Mouse (Mus musculus): ENCODE results near the gene Wfdc1. TPM values are rescaled to one million over a fixed set of nuclear protein-coding genes. Genes with fewer than 3 reads are reported as not detected.

The Wfdc1 gene
- polyA plus RNA-seq (2015; fragmentation: Nextera tagmentation; extraction: Ambion mirVana) = 2.0 and 2.1 TPM in 2 replicates

DNA sequence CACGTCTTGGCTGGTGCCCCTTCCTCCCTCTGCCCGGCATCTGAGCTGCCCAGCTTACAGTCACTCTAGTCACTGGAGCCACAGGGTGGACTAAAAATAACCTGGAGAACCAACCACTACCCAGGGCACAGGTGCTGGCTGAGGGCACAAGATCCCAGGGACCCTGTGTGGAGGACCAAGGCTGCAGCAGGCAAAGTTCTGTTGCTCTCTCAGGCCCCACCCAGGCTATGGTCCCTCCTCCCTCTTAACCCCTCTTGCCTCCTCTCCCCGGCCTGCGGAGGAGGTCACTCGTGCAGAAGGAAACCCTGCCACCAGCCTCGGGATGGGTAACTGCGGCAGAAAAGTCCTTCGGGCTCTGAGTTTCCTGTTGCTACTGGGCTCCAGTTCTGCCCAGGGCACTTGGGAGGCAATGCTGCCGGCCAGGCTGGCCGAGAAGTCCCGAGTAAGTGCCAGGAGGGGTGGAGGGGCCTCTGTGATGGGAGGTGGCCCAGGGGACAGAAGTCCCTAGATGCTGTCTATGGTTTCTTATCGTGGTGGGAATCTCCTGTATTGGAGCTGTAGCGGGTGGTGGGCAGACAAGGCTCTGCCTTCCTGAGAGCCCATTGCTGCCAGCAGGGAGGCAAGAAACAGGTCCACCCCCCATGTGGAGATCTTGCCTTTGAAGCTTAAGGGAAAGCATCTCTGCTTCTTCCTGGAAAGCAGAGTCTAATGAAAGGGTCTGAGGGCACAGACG is at the start of gene Wfdc1:
Gene Wfdc1, plus strand, starts transcription at position 147 of the 733 bp plus-strand sequence.
- no peak within 1 kb of the TSS for H3K4me3 ChIP-seq (replicated peaks)
- H3K4me1 ChIP-seq (replicated peaks) = peaks cover 18% of the 10 kb centered on the region
- H3K9me3 ChIP-seq = no peaks in the 10 kb centered on the region
- no peak within 1 kb of the TSS for H3K4me2 ChIP-seq (replicated peaks)
- no peak for ATAC-seq
- 0 out of 2 replicates have a peak, but pooled peaks cover 8% of the 10 kb centered on the region for H3K27me3 ChIP-seq
- no peak within 1 kb of the TSS for H3K9ac ChIP-seq (replicated peaks)
- H3K36me3 ChIP-seq = no peaks in the 10 kb centered on the region
- H3K27ac ChIP-seq = no peak within 1 kb of the TSS
- 17% methylated on average over 14 of the region's 14 CpGs for WGBS

DNA sequence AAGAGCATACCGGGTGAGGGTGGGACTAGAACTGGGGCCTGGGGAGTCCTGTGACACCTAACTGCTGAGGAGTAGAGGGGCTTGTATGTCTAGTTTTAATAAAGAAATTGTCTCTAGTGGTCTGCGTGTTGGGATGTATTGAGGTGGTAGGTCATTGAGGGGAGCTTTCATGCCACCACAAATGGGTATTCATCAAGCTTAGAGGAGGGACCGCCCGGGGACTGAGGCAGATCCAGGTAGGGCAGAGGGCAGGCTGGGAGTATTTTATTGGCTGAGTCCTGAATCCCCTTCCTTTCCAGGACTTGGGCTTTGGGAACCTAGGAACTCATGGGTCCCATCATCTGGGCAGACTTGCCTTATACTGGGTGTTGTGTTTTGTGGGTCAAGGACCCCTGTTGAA is 49.4 kb upstream of the Wfdc1 start:
- H3K27ac ChIP-seq = no peak overlapping the region
- H3K4me2 ChIP-seq (replicated peaks) = no peak overlapping the region
- no peaks in the 10 kb centered on the region for H3K9me3 ChIP-seq
- no peaks in the 10 kb centered on the region for H3K36me3 ChIP-seq
- no peak for ATAC-seq
- no peak overlapping the region for H3K9ac ChIP-seq (replicated peaks)
- WGBS = 96% methylated on average over 4 of the region's 4 CpGs
- H3K4me3 ChIP-seq (replicated peaks) = no peak overlapping the region
- no peaks in the 10 kb centered on the region for H3K27me3 ChIP-seq
- H3K4me1 ChIP-seq (replicated peaks) = no peaks in the 10 kb centered on the region

DNA sequence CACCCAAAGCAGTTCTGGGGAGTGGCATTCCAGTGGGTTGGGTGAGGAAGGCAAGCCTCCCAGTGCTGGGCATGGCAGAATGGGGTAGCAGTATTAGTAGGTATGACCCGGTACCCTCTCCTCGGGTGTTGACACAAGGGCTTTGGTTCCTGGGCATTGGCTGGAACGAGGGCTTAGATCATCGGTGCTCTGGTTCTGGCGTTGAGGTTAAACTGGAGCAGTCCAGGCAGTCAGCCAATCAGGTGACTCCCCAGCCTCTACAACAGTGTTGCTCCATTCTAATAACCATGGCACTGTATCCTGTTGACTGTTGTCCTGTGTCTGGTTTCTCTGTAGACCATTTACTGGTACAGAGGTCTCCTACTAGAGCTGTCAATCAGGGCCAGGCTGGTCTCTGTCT is 48.6 kb upstream of the Wfdc1 start:
- H3K36me3 ChIP-seq = no peaks in the 10 kb centered on the region
- 91% methylated on average over 5 of the region's 5 CpGs for WGBS
- H3K27ac ChIP-seq = no peak overlapping the region
- H3K9ac ChIP-seq (replicated peaks) = no peak overlapping the region
- H3K4me1 ChIP-seq (replicated peaks) = no peaks in the 10 kb centered on the region
- no peaks in the 10 kb centered on the region for H3K27me3 ChIP-seq
- no peak overlapping the region for H3K4me2 ChIP-seq (replicated peaks)
- H3K4me3 ChIP-seq (replicated peaks) = no peak overlapping the region
- H3K9me3 ChIP-seq = no peaks in the 10 kb centered on the region
- no peak for ATAC-seq

DNA sequence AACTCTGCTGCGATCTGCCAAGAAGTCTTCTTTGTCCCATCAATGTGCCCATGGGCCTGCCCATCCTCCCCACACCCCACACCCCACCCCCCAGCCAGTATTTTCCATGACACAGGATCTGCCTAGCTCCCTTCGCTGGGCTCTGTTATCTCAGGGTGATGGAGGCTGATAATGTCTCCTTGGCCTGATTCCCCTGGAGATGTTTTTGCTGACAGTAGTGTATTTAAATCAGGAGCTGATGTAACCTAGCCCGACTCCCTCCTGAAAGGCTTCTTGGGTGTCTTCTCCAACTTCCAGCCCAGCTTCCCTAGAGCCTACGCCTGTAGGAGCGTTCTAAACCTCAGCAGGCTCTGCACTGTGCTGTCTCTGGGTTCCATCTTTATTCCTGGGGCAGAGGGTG is 47.3 kb upstream of the Wfdc1 start:
- H3K9me3 ChIP-seq = no peaks in the 10 kb centered on the region
- H3K27me3 ChIP-seq = no peaks in the 10 kb centered on the region
- 76% methylated on average over 5 of the region's 5 CpGs for WGBS
- H3K4me2 ChIP-seq (replicated peaks) = no peak overlapping the region
- H3K27ac ChIP-seq = no peak overlapping the region
- H3K4me1 ChIP-seq (replicated peaks) = no peaks in the 10 kb centered on the region
- no peak overlapping the region for H3K9ac ChIP-seq (replicated peaks)
- H3K36me3 ChIP-seq = no peaks in the 10 kb centered on the region
- H3K4me3 ChIP-seq (replicated peaks) = no peak overlapping the region
- ATAC-seq = no peak

DNA sequence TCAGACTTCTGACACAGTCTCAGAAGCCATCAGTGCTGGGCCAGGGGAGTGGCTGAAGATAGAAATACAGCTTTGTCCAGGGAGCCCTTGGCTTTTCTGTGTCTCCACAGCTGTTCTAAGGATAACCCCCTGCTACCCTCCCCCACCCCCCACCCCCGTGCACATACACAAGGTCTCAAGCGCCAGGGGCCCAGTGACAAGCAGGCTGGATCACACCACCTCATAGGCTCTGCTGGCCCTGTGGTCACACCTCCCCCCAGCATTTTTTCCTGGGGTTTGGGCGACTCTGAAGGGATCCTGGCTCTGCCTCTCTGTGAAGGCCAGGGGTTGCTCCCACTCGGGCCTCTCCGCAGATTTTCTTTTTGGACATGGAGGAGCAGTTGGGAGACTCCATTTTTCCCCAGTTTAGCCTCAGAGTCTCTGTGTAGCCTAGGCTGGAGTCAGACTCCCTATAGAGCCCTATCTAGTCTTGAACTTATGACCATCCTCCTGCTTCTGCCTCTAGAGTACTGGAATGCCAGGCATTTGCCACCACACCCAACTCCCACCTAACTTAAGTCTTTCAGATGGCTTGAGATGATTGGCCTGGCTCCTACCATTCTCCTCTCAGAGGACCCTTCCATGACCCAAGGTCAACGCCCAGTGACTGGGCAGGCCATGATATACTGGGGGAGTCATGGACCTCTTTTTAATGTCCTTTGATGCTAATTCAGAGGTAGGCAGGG is 45.9 kb upstream of the Wfdc1 start:
- Histone ChIP-seq H3K9ac (replicated peaks) (no peak overlapping the region), H3K4me1 (replicated peaks) (no peaks in the 10 kb centered on the region), H3K27ac (no peak overlapping the region), H3K27me3 (0 out of 2 replicates have a peak, but pooled peaks cover 5% of the 10 kb centered on the region), H3K36me3 (no peaks in the 10 kb centered on the region), H3K4me3 (replicated peaks) (no peak overlapping the region), H3K4me2 (replicated peaks) (no peak overlapping the region), H3K9me3 (no peaks in the 10 kb centered on the region)
- no peak for ATAC-seq
- 77% methylated on average over 6 of the region's 6 CpGs for WGBS

DNA sequence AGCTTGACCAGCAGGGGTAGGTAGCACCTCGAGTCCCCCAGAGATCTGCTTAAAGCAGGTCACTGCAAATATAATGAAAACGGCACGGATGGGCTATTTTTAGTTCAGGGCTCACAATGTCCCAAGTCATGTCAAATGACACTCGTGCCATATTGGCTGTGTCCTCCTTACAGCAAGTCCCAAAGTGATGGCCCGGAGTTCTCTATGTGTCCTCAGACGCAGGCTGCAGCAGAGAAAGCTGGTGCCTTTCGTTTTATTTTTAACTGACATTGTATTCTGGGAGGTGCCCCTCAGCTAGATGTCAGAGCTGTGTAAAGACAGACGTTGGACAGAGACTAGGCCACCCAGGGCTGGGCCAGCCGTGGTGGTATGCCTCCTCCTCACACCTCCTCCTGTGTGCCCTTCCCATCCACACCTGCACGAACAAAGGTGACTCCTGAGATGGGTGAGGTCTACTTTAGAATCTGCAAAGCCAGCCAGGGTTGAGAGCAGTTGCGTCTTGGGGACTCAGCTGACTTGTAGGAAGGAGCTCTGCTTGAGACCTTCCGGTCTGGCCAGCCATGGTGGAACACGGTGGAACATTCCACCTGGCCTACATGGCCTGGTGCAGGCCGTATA is 45.2 kb upstream of the Wfdc1 start:
- H3K4me2 ChIP-seq (replicated peaks) = no peak overlapping the region
- H3K9me3 ChIP-seq = no peaks in the 10 kb centered on the region
- H3K9ac ChIP-seq (replicated peaks) = no peak overlapping the region
- 87% methylated on average over 14 of the region's 14 CpGs for WGBS
- no peaks in the 10 kb centered on the region for H3K36me3 ChIP-seq
- ATAC-seq = no peak
- H3K27ac ChIP-seq = no peak overlapping the region
- H3K4me1 ChIP-seq (replicated peaks) = no peaks in the 10 kb centered on the region
- no peak overlapping the region for H3K4me3 ChIP-seq (replicated peaks)
- H3K27me3 ChIP-seq = 0 out of 2 replicates have a peak, but pooled peaks cover 7% of the 10 kb centered on the region

DNA sequence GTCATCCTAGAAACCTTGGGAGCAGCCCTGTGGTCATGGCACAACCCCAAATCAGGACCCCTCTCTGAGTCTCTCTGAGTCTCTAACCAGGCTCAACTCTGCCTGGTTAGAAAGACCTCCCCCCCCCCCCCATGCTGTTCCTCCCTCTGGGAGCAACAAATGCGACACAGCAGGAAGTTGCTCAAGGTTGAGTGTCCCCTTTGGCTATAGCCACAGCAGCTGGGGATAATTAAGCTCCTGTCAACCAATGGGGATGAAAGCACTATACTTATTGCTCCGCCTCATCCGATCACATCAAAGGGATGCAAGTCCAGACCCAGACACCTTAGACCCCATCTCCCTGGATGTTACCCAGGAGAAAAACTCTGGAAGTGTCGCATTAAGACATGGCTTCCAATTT is 43.6 kb upstream of the Wfdc1 start:
- H3K4me1 ChIP-seq (replicated peaks) = no peaks in the 10 kb centered on the region
- WGBS = 59% methylated on average over 4 of the region's 4 CpGs
- ATAC-seq = no peak
- no peak overlapping the region for H3K27ac ChIP-seq
- no peaks in the 10 kb centered on the region for H3K36me3 ChIP-seq
- no peak overlapping the region for H3K4me3 ChIP-seq (replicated peaks)
- H3K27me3 ChIP-seq = 0 out of 2 replicates have a peak, but pooled peaks cover 8% of the 10 kb centered on the region
- H3K9me3 ChIP-seq = no peaks in the 10 kb centered on the region
- H3K4me2 ChIP-seq (replicated peaks) = no peak overlapping the region
- no peak overlapping the region for H3K9ac ChIP-seq (replicated peaks)

DNA sequence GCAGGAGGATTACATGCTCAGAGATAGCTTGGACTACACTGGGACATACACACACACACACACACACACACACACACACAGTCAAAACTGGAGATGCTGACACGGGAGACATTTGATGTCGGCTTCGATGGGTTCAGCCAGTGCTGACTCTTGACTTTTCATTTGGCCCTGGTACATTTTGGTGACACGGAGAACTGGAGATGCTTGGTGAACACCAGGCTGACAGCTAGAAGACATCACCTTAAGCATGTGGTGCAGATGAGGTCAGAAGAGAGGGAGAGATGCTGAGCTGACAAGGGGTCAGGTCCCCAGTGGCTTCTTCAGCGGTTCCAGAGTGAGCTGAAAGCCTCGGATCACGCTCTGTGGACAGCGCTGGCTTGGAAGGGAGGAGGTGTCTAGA is 43.1 kb upstream of the Wfdc1 start:
- Histone ChIP-seq H3K4me1 (replicated peaks) (peaks cover 4% of the 10 kb centered on the region), H3K9me3 (no peaks in the 10 kb centered on the region), H3K9ac (replicated peaks) (no peak overlapping the region), H3K27me3 (0 out of 2 replicates have a peak, but pooled peaks cover 8% of the 10 kb centered on the region), H3K27ac (no peak overlapping the region), H3K4me2 (replicated peaks) (no peak overlapping the region), H3K4me3 (replicated peaks) (no peak overlapping the region), H3K36me3 (no peaks in the 10 kb centered on the region)
- WGBS = 86% methylated on average over 8 of the region's 8 CpGs
- no peak for ATAC-seq

DNA sequence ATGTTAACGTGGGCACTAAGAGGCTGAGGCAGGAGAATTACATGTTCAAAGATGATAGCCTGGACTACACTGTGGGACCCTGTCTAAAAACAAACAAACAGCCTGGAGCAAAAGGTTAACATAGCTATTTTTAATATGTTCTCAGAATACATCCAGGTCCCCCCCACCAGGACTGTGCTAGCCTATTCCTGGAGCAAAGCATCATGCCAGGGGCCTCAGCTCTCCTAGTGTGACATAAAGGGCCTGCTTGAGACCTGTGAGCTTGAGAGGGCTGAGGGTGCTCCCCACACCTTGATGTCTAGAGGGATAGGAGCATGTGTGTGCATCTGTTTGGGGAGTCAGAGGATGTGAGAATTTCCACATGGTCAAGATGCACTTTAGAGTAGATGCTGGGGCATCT is 42.4 kb upstream of the Wfdc1 start:
- H3K36me3 ChIP-seq = no peaks in the 10 kb centered on the region
- H3K9me3 ChIP-seq = no peaks in the 10 kb centered on the region
- H3K4me3 ChIP-seq (replicated peaks) = no peak overlapping the region
- WGBS = 87% methylated on average over 1 of the region's 1 CpGs
- H3K27me3 ChIP-seq = 0 out of 2 replicates have a peak, but pooled peaks cover 8% of the 10 kb centered on the region
- no peak overlapping the region for H3K27ac ChIP-seq
- ATAC-seq = no peak
- no peak overlapping the region for H3K4me2 ChIP-seq (replicated peaks)
- H3K9ac ChIP-seq (replicated peaks) = no peak overlapping the region
- H3K4me1 ChIP-seq (replicated peaks) = peaks cover 5% of the 10 kb centered on the region

DNA sequence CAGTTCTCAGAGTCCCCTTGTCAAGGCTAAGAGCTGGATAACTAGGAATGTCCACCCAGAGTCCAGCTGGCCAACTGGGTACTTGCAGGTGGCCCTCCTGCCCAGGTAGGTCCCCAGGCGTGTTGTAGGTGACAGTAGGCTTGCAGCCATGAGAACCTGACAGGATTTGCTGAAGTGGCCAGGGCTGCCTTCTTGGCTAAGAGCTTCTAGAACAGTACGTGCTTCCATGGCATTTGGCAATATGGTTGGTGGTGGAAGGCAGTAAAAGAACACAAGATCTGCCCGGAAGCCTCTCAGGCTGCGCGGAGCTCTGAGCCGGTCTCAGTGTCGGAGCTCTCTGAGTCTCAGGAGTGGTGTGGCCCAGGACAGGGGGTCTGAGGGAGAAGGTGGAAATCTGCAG is 41.2 kb upstream of the Wfdc1 start:
- no peak overlapping the region for H3K4me2 ChIP-seq (replicated peaks)
- no peak overlapping the region for H3K4me3 ChIP-seq (replicated peaks)
- H3K9ac ChIP-seq (replicated peaks) = no peak overlapping the region
- no peaks in the 10 kb centered on the region for H3K36me3 ChIP-seq
- 87% methylated on average over 7 of the region's 7 CpGs for WGBS
- H3K27me3 ChIP-seq = 0 out of 2 replicates have a peak, but pooled peaks cover 8% of the 10 kb centered on the region
- no peaks in the 10 kb centered on the region for H3K9me3 ChIP-seq
- no peak for ATAC-seq
- no peak overlapping the region for H3K27ac ChIP-seq
- peaks cover 5% of the 10 kb centered on the region for H3K4me1 ChIP-seq (replicated peaks)

DNA sequence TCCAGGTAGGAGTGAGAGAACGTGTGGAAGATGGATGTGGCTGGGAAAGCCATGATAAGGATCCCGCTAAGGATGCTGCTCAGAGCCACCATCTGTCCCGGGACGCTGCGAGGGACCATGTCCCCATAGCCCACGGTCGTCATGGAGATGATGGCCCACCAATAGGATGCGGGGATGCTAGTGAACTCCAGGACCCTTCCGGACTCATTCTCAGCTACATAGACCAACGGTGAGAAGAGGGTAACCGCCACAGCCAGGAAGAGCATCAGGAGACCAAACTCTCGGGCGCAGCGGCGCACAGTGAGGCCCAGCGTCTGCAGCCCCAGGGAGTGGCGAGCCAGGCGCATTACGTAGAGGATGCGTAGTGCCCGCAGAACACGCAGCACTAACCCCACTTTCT is 40.4 kb upstream of the Wfdc1 start:
- no peak overlapping the region for H3K27ac ChIP-seq
- peaks cover 9% of the 10 kb centered on the region for H3K4me1 ChIP-seq (replicated peaks)

DNA sequence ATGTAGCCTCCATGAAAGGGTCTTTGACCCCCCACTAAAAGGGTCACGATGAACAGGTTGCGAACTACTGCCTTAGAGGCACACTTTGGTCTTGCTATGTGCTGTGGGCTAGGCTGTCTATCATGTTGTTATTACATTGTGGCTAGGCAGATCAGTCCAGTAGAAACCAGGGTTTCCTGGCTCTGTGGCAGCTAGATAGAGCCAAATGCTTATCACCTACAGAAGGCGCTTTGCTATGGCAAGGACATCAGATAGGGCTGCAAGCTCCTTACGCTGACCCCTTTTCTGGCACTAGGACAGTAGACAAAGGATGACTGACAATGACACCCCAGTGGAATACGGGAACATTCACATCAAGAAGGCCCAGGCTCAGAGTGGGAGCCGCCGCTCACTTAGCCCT is 39.0 kb upstream of the Wfdc1 start:
- Histone ChIP-seq H3K9ac (replicated peaks) (no peak overlapping the region), H3K27me3 (0 out of 2 replicates have a peak, but pooled peaks cover 8% of the 10 kb centered on the region), H3K4me2 (replicated peaks) (no peak overlapping the region), H3K27ac (no peak overlapping the region), H3K4me1 (replicated peaks) (peaks cover 16% of the 10 kb centered on the region), H3K36me3 (no peaks in the 10 kb centered on the region), H3K9me3 (no peaks in the 10 kb centered on the region), H3K4me3 (replicated peaks) (no peak overlapping the region)
- 83% methylated on average over 7 of the region's 7 CpGs for WGBS
- ATAC-seq = no peak

More for the DNA sequence above, 40.4 kb upstream of the Wfdc1 start:
- Histone ChIP-seq H3K27me3 (0 out of 2 replicates have a peak, but pooled peaks cover 8% of the 10 kb centered on the region), H3K9me3 (no peaks in the 10 kb centered on the region), H3K4me2 (replicated peaks) (no peak overlapping the region), H3K9ac (replicated peaks) (no peak overlapping the region), H3K4me3 (replicated peaks) (no peak overlapping the region), H3K36me3 (no peaks in the 10 kb centered on the region)
- 84% methylated on average over 22 of the region's 22 CpGs for WGBS
- no peak for ATAC-seq

Data from midbrain, embryonic 13.5 days (tissue).